In genomic region chr14:12375451-12375850, GRCm38 (mm10) we compare ENCODE assay signal across 41 mouse cellular contexts. TPM values are rescaled to one million over a fixed set of nuclear protein-coding genes. Genes with fewer than 3 reads are reported as not detected.
"Had no signal": no experiment of that assay in that cellular context is flagged by ENCODE, and none has a peak within 500 bp of the region (broad histone marks: within the 10 kb centered on the region; RNA-seq: fewer than 3 reads in every experiment).

No protein-coding gene starts in this region.

- H3K4me3 ChIP-seq: limb, embryonic 10.5 days; limb, embryonic 12.5 days; limb, embryonic 13.5 days; limb, embryonic 15.5 days; liver, embryonic 12.5 days; liver, embryonic 13.5 days; liver, embryonic 15.5 days; lung, embryonic 15.5 days; megakaryocyte, embryonic 14.5 days; midbrain, embryonic 10.5 days; midbrain, embryonic 12.5 days; midbrain, embryonic 13.5 days; midbrain, embryonic 15.5 days; myocyte; neural tube, embryonic 12.5 days had no signal

- H3K4me1 ChIP-seq: limb, embryonic 10.5 days; limb, embryonic 13.5 days; limb, embryonic 15.5 days; liver, embryonic 12.5 days; liver, embryonic 13.5 days; liver, embryonic 15.5 days; lung, embryonic 15.5 days; megakaryocyte, embryonic 14.5 days; midbrain, embryonic 13.5 days had no signal

- ATAC-seq: liver, embryonic 12.5 days; liver, postnatal 0 days; lung, postnatal 0 days; midbrain, embryonic 13.5 days; midbrain, embryonic 15.5 days; midbrain, embryonic 16.5 days had no signal

- H3K27ac ChIP-seq: limb, embryonic 10.5 days; limb, embryonic 12.5 days; limb, embryonic 13.5 days; limb, embryonic 15.5 days; liver, embryonic 12.5 days; liver, embryonic 13.5 days; liver, embryonic 14.5 days; liver, embryonic 15.5 days; lung, embryonic 15.5 days; macrophage; midbrain, embryonic 10.5 days; midbrain, embryonic 12.5 days; midbrain, embryonic 13.5 days; midbrain, embryonic 15.5 days; neural tube, embryonic 12.5 days had no signal

- DNase-seq: left cerebral cortex, postnatal 4 days; liver; liver, embryonic 13.5 days; liver, postnatal 0 days; lung, adult 18-20 months; lung, adult 2 months; lung, embryonic 14.5 days; lung, postnatal 10 days; lung, postnatal 14 days; lung, postnatal 36 days; lung, postnatal 4 days; midbrain, embryonic 14.5 days had no signal

- H3K27me3 ChIP-seq: limb, embryonic 15.5 days; liver, embryonic 12.5 days; liver, embryonic 13.5 days; liver, embryonic 15.5 days; lung, embryonic 15.5 days; megakaryocyte, embryonic 14.5 days had no signal

- H3K9me3 ChIP-seq: limb, embryonic 10.5 days; limb, embryonic 12.5 days; limb, embryonic 13.5 days; limb, embryonic 15.5 days; liver, embryonic 12.5 days; liver, embryonic 13.5 days; liver, embryonic 15.5 days; lung, embryonic 15.5 days; megakaryocyte, embryonic 14.5 days; midbrain, embryonic 10.5 days; midbrain, embryonic 12.5 days; midbrain, embryonic 13.5 days; midbrain, embryonic 15.5 days; neural tube, embryonic 12.5 days had no signal

- H3K9ac ChIP-seq: limb, embryonic 12.5 days; limb, embryonic 13.5 days; limb, embryonic 15.5 days; liver, embryonic 12.5 days; liver, embryonic 13.5 days; liver, embryonic 14.5 days; liver, embryonic 15.5 days; liver, postnatal 0 days; lung, embryonic 14.5 days; lung, embryonic 15.5 days; midbrain, embryonic 12.5 days; midbrain, embryonic 13.5 days; midbrain, embryonic 15.5 days; neural tube, embryonic 12.5 days had no signal

- H3K4me2 ChIP-seq: limb, embryonic 12.5 days; limb, embryonic 13.5 days; limb, embryonic 15.5 days; liver, embryonic 11.5 days; liver, embryonic 12.5 days; liver, embryonic 13.5 days; liver, embryonic 15.5 days; lung, embryonic 14.5 days; lung, embryonic 15.5 days; midbrain, embryonic 11.5 days; midbrain, embryonic 12.5 days; midbrain, embryonic 13.5 days; midbrain, embryonic 15.5 days; neural tube, embryonic 12.5 days had no signal

- H3K36me3 ChIP-seq: limb, embryonic 10.5 days; limb, embryonic 12.5 days; limb, embryonic 13.5 days; limb, embryonic 15.5 days; liver, embryonic 12.5 days; liver, embryonic 13.5 days; liver, embryonic 15.5 days; lung, embryonic 15.5 days; midbrain, embryonic 10.5 days; midbrain, embryonic 12.5 days; midbrain, embryonic 15.5 days; neural tube, embryonic 12.5 days had no signal

RNA-seq across cellular contexts. Expression of gene Fezf2, which starts 27.5 kb away (rescaled TPM):
- total RNA-seq: liver, adult 2 months; megakaryocyte progenitor cell, adult 5-6 weeks; megakaryocyte, adult 5-6 weeks; megakaryocyte-erythroid progenitor cell, adult 5-6 weeks; monocyte, adult 5-6 weeks had no signal
- polyA plus RNA-seq: limb, embryonic 10.5 days; limb, embryonic 11.5 days; limb, embryonic 15.5 days; liver, adult 2 months; liver, embryonic 12.5 days; liver, embryonic 13.5 days; liver, embryonic 14.5 days; liver, embryonic 16.5 days; liver, postnatal 0 days; lung, adult 2 months; lung, embryonic 14.5 days; lung, embryonic 16.5 days; lung, postnatal 0 days; macrophage; myocyte; neural tube, embryonic 11.5 days; neural tube, embryonic 12.5 days had no signal
